Mouse (Mus musculus): ENCODE data around the gene Ccnk. TPM values are rescaled to one million over a fixed set of nuclear protein-coding genes. Genes with fewer than 3 reads are reported as not detected.

The Ccnk gene
- polyA plus RNA-seq, 1 experiment = 29.1 TPM

DNA sequence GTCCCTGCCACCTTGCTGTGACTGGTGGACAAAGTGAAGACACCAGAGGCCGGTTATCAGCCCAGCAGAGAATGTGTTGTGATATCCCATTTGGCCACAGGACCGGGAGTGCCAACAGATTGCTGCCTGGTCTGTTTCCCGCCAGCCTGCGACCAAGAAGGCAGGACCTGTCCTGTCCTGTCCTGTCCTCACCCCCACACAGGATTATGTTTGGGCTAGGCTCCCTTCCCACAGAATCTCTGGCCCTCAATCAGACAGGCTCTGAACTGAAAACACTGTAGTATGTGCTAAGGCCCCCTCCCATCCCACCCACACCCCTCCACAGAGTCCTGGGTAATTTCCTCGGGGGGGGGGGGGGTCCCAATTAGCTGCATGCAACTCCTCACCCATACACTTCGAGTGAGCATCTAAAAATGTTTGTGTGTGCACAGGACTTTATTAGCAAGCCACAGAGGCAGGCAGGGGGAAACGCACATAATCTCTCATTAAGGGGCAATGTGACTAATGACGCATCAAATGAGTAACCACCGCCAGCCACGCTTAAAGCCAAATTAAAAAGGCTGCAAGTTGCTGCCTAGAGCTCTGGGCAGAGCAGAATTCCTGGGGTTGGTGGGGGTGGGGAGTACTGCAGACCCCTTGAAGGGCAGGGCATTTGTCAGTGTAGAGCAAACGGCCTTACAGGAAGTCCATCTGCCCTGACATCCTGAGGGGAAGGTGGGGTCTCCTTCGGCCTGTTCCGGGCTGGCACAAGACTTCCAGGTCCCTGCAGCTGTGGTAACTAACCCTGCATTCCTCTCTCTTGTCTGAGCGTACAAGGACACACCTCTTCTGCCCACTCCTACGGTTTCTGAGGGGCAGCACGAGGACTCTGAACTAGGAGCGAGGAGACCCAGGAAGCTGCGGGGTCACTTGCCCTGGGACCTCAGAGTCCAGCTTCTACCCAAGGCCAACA, 34.0 kb downstream of the Ccnk start:
- TF ChIP-seq USF1 (IDR thresholded peaks at IDR 0.05; ENCODE audit: low read depth) = no peak
- TF ChIP-seq SRF (IDR thresholded peaks at IDR 0.05; ENCODE audit: control insufficient read depth, insufficient read length, low read depth) = no peak
- no peak for TF ChIP-seq POLR2A (IDR thresholded peaks at IDR 0.05; ENCODE audit: insufficient read length, low read depth)
- TF ChIP-seq E2F4 (IDR thresholded peaks at IDR 0.05; ENCODE audit: insufficient read depth) = no peak
- no peak for TF ChIP-seq POLR2AphosphoS2 (IDR thresholded peaks at IDR 0.05; ENCODE audit: insufficient read length, low read depth)
- no peak for TF ChIP-seq MAX (IDR thresholded peaks at IDR 0.05; ENCODE audit: low read depth)
- H3K4me3 ChIP-seq = no peak overlapping the region
- H3K27me3 ChIP-seq (ENCODE audit: control insufficient read depth, insufficient read depth, insufficient read length) = no peaks in the 10 kb centered on the region
- no peak overlapping the region for H3ac ChIP-seq (ENCODE audit: control insufficient read depth, insufficient read length)
- H3K4me2 ChIP-seq (ENCODE audit: low read depth) = no peak overlapping the region
- no peaks in the 10 kb centered on the region for H3K79me2 ChIP-seq (ENCODE audit: control insufficient read depth, insufficient read depth)
- no peaks in the 10 kb centered on the region for H3K36me3 ChIP-seq (ENCODE audit: control insufficient read depth, insufficient read depth)

DNA sequence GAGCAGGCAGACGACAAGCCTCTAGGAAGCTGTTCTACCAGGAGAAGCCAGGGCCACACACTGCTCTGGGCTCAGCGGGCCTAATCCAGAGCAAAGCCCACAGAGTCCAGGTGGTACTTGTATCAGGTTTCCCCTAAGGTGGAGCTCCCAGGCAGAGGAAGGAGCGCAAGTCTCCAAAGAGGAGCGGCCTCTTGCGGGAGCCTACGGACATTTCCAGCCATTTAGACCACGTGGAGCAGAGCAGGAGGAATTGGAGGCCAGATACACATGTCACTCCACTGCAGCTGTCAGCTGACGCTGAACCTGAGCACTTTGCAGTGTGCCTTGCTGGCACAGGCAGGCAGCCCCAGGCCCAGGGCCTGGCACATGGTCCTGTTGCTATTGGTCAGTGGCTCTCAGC, 35.7 kb downstream of the Ccnk start:
- Histone ChIP-seq H3K4me3 (no peak overlapping the region), H3ac (ENCODE audit: control insufficient read depth, insufficient read length) (no peak overlapping the region), H3K79me2 (ENCODE audit: control insufficient read depth, insufficient read depth) (no peaks in the 10 kb centered on the region), H3K36me3 (ENCODE audit: control insufficient read depth, insufficient read depth) (no peaks in the 10 kb centered on the region), H3K27me3 (ENCODE audit: control insufficient read depth, insufficient read depth, insufficient read length) (no peaks in the 10 kb centered on the region), H3K4me2 (ENCODE audit: low read depth) (no peak overlapping the region)
- TF ChIP-seq MYOG (IDR thresholded peaks at IDR 0.05; ENCODE audit: control insufficient read depth in 1 of 3, insufficient read depth in 1 of 3, insufficient read length in 2 of 3, low read depth in 2 of 3) (peak in 2 of 3 experiments; percentile 72 to 79), MAX (IDR thresholded peaks at IDR 0.05; ENCODE audit: low read depth) (no peak), MYOD1 (IDR thresholded peaks at IDR 0.05; ENCODE audit: control insufficient read depth in 1 of 3, insufficient read length in 2 of 3, low read depth in 2 of 3) (peak in 2 of 3 experiments; percentile 82 to 85), POLR2A (IDR thresholded peaks at IDR 0.05; ENCODE audit: insufficient read length, low read depth) (no peak), TCF12 (IDR thresholded peaks at IDR 0.05; ENCODE audit: insufficient read depth, poor library complexity, severe bottlenecking) (no peak), TCF3 (IDR thresholded peaks at IDR 0.05; ENCODE audit: insufficient read length, low read depth) (peak; percentile 32), POLR2AphosphoS2 (IDR thresholded peaks at IDR 0.05; ENCODE audit: insufficient read length, low read depth) (no peak)

DNA sequence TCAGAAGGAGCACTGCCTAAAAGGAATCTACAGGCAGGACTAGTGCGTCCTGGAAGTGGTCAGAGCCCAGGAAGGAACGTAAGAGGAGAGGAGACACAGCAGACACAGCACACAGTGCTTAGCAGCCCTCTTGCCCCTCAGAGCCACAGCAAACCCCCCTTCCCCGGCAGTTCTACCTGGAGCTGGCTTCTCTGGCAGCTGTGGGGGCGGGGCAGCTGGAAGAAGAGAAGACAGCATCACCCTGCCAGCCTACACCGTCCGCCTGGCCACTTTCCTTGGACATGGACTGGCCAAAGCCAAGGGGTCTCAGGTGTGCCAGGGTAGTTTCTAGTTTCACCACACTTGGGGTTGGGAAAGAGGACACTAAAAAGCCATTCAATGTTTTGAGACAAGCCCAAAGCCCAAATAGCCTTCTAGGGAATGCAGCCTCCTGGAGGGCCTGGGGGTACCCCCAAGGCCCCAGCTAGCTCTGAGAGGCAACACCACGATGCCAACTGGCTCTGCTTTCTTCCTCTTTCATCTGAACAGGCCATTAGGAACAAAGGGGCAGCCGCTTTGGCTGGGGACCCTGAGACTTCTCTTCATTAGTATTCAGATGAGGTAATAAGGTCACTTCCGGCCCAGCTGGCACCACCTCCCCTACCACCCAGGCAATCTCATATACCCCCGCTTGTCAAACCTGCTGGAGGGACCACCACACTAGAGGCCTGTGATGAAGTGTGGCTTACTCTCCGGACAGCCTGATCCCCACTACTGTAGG, 37.4 kb downstream of the Ccnk start:
- H3ac ChIP-seq (ENCODE audit: control insufficient read depth, insufficient read length) = no peak overlapping the region
- H3K27me3 ChIP-seq (ENCODE audit: control insufficient read depth, insufficient read depth, insufficient read length) = no peaks in the 10 kb centered on the region
- H3K4me3 ChIP-seq = no peak overlapping the region
- no peak overlapping the region for H3K4me2 ChIP-seq (ENCODE audit: low read depth)
- TF ChIP-seq E2F4 (IDR thresholded peaks at IDR 0.05; ENCODE audit: insufficient read depth) (no peak), REST (IDR thresholded peaks at IDR 0.05; ENCODE audit: insufficient read depth, insufficient read length) (no peak), MYOD1 (IDR thresholded peaks at IDR 0.05; ENCODE audit: control insufficient read depth in 1 of 3, insufficient read length in 2 of 3, low read depth in 2 of 3) (no peak), MYOG (IDR thresholded peaks at IDR 0.05; ENCODE audit: control insufficient read depth in 1 of 3, insufficient read depth in 1 of 3, insufficient read length in 2 of 3, low read depth in 2 of 3) (no peak), SRF (IDR thresholded peaks at IDR 0.05; ENCODE audit: control insufficient read depth, insufficient read length, low read depth) (no peak), MAX (IDR thresholded peaks at IDR 0.05; ENCODE audit: low read depth) (no peak), CEBPB (IDR thresholded peaks at IDR 0.05; ENCODE audit: insufficient read depth, poor library complexity, severe bottlenecking) (no peak)
- no peaks in the 10 kb centered on the region for H3K79me2 ChIP-seq (ENCODE audit: control insufficient read depth, insufficient read depth)
- H3K36me3 ChIP-seq (ENCODE audit: control insufficient read depth, insufficient read depth) = no peaks in the 10 kb centered on the region

DNA sequence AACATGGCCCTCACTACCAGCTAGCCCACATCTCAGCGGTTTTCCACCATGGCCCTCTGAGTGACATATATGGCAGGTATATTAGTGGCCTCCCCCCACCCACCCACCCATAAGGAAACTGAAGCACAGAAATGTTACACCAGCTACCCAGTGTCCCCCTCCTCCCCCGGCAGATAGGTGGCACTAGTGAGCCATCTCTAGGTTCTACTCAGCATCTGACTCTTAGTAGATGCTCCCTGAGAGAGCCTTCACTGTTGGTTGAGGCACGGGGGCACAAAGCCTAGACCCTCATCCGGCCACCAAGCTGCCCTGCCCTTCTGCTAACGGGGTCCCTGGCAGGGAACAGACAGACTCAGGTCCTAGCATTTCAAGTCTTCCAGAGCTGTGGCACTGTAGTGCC, 38.2 kb downstream of the Ccnk start:
- Histone ChIP-seq H3K4me3 (no peak overlapping the region), H3K79me2 (ENCODE audit: control insufficient read depth, insufficient read depth) (no peaks in the 10 kb centered on the region), H3K36me3 (ENCODE audit: control insufficient read depth, insufficient read depth) (no peaks in the 10 kb centered on the region), H3K27me3 (ENCODE audit: control insufficient read depth, insufficient read depth, insufficient read length) (no peaks in the 10 kb centered on the region), H3ac (ENCODE audit: control insufficient read depth, insufficient read length) (no peak overlapping the region), H3K4me2 (ENCODE audit: low read depth) (no peak overlapping the region)
- TF ChIP-seq POLR2AphosphoS2 (IDR thresholded peaks at IDR 0.05; ENCODE audit: insufficient read length, low read depth) (no peak), MYOD1 (IDR thresholded peaks at IDR 0.05; ENCODE audit: control insufficient read depth in 1 of 3, insufficient read length in 2 of 3, low read depth in 2 of 3) (no peak)

DNA sequence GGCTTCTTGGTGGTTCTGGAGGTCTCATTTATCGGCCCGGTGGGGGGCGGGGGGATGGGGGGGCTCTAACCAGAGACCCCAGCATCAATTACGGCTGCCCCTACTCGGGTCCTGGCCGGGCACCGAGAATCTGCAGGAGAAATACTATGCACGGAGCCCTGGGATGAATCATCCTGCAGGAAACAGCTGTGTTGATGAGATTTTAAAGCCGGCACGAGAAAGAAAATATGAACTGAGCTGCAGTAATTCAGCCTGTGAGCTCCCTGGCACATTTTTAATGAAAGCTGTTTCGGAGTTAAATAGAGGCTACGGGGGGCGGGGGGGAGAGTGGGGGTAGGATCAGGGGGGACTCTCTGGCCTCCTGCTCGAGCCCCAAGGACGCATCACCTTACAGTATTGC, 39.8 kb downstream of the Ccnk start:
- TF ChIP-seq SRF (IDR thresholded peaks at IDR 0.05; ENCODE audit: control insufficient read depth, insufficient read length, low read depth) (no peak), MYOD1 (IDR thresholded peaks at IDR 0.05; ENCODE audit: control insufficient read depth in 1 of 3, insufficient read length in 2 of 3, low read depth in 2 of 3) (no peak), TCF3 (IDR thresholded peaks at IDR 0.05; ENCODE audit: insufficient read length, low read depth) (no peak), MAX (IDR thresholded peaks at IDR 0.05; ENCODE audit: low read depth) (no peak), CEBPB (IDR thresholded peaks at IDR 0.05; ENCODE audit: insufficient read depth, poor library complexity, severe bottlenecking) (no peak), MYOG (IDR thresholded peaks at IDR 0.05; ENCODE audit: control insufficient read depth in 1 of 3, insufficient read depth in 1 of 3, insufficient read length in 2 of 3, low read depth in 2 of 3) (peak in 1 of 3 experiments; percentile 6), USF1 (IDR thresholded peaks at IDR 0.05; ENCODE audit: low read depth) (no peak), TCF12 (IDR thresholded peaks at IDR 0.05; ENCODE audit: insufficient read depth, poor library complexity, severe bottlenecking) (no peak)
- H3ac ChIP-seq (ENCODE audit: control insufficient read depth, insufficient read length) = no peak overlapping the region
- H3K36me3 ChIP-seq (ENCODE audit: control insufficient read depth, insufficient read depth) = no peaks in the 10 kb centered on the region
- no peak overlapping the region for H3K4me3 ChIP-seq
- H3K4me2 ChIP-seq (ENCODE audit: low read depth) = no peak overlapping the region
- H3K27me3 ChIP-seq (ENCODE audit: control insufficient read depth, insufficient read depth, insufficient read length) = no peaks in the 10 kb centered on the region
- no peaks in the 10 kb centered on the region for H3K79me2 ChIP-seq (ENCODE audit: control insufficient read depth, insufficient read depth)

Measured in myocyte (in vitro differentiated cells).